Mouse (Mus musculus): ENCODE measurements around the gene L3mbtl3.

The L3mbtl3 gene

GRCm38 (mm10) chr10:26375790-26376545, at the start of gene L3mbtl3:
Gene L3mbtl3, minus strand, starts transcription at chr10:26375971.
- DNase-seq (ENCODE audit: low spot score) = peak; percentile 75

- DNase-seq (ENCODE audit: low spot score) = no peak
Observed at GRCm38 (mm10) chr10:26421168-26421567, 45.4 kb upstream of the L3mbtl3 start.

DNA sequence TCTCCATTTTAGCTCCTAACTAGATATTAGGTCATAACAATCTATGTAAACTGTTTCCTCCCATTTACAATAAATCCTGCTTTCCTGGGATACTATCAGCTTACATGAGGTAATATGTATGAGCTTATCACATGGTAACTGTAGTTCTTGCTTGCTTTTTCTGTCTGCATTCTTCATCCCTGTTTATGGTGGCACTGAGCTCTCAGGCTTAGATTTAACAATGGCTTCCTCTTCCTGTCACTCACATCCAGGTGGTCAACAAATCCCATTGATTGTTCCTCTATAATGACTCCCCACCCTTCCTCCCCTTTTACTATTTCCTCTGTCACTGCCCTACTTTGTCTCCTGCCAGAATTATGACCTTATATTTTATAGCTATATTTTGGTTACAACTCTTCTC, 12.9 kb upstream of the L3mbtl3 start:
- DNase-seq (ENCODE audit: low spot score) = no peak

DNA sequence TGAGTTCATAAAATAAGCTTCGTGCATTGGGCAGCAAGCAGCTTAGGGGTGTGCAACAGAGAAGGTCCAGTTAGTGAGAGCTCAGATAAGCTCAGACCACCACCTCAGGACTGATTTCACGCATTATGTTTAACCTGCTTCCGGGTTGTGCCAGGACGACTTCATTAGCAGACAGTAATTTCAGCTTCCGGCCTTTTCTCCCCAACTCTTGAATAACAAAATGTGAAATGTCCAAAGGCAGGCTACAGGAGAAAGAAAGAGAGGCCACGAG, 1.5 kb upstream of the L3mbtl3 start:
- no peak for DNase-seq (ENCODE audit: low spot score)

- no peak for DNase-seq (ENCODE audit: low spot score)
Observed at GRCm38 (mm10) chr10:26376546-26377331, 968 bp upstream of the L3mbtl3 start.

DNA sequence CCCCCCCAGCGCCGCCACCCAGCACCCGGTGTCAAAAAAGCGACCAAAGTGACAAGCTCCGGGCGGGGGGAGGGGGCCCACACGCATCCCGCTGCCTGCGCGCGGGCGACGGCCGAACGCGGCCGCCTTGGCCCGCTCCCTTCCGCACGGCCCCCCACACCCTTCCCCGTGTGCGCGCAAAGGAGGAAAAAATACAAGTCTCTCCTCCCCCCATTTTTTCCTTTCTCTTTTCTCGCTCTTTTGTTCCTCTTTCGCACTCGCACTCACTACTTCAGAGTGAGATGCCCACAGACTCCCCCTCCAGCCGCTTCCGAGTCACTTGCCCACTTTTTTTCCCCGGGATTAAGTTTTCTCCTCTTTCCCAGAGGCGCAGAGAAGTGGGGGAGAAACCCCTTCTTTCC, 420 bp downstream of the L3mbtl3 start:
- DNase-seq (ENCODE audit: low spot score) = no peak

GRCm38 (mm10) chr10:26374436-26375311, 1.1 kb downstream of the L3mbtl3 start:
- peak; percentile 41 for DNase-seq (ENCODE audit: low spot score)

- peak; percentile 42 for DNase-seq (ENCODE audit: low spot score)
Observed at GRCm38 (mm10) chr10:26373951-26374435, 1.8 kb downstream of the L3mbtl3 start.

DNA sequence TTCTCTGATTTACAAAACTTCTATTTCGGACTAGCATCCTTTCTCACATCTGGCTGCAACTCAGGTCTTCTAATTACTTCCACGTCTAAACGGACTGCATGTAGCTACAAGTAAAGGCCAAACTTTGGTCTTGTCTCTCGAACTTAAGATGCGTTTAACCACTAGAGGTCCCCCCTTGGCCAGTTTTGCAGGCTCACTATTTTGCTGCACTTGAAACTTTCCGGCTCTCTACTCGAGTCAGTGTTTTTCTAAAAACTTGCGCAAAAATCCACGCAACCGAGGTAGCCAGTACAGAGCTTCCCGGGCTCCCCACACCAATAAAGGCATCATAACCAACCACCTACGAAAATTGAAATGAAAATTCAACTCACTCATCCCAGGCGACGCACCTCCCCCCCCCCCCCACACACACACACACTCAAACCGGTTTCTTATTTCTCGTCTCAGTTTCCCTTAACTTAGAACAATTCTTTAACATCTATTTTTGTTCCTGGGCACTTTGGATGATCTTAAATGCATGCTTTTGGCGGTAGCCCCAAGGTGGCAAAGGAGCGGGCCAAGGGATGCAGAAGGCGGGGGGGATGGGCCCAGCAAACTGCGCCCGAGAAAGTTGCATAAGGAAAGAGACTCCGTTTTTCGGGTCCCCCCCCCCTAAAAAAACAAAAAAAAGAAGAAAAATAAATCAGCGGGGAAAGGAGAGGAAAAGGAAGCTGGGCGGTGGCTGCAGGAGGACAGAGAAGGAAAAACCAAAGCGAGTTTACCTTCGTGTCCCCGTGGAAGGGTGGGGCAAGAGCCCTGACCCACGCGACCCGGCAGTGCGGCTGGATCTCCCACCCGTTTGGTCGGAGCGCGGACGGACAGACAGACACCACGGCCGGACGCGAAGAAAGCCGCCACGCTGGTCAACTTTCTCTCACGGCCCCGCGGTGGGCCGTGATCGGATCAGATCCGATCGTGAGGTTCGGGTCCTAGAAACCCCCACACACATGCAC, 2.5 kb downstream of the L3mbtl3 start:
- DNase-seq (ENCODE audit: low spot score) = peak; percentile 48

DNA sequence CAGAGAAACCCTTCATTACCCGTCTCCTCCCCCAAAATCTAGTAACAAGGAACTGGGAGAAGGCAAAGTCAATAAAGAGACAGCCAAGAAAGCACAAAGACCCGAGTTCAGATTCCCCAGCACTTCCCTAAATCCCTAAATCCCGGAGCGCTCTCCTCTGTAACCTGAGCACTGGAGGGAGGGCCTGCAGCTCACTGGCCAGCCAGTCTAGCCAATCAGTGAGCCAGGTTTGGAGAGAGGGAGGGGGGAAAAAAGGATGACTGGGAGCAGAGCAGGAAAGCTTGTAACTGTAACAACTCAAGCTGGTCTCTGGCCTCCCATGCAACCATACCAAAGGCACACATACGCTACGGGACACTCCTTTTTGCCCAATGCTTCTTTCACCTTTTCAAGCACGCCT, 4.4 kb downstream of the L3mbtl3 start:
- DNase-seq (ENCODE audit: low spot score) = no peak

- DNase-seq (ENCODE audit: low spot score) = no peak
Observed at GRCm38 (mm10) chr10:26364942-26365341, 10.8 kb downstream of the L3mbtl3 start.

DNA sequence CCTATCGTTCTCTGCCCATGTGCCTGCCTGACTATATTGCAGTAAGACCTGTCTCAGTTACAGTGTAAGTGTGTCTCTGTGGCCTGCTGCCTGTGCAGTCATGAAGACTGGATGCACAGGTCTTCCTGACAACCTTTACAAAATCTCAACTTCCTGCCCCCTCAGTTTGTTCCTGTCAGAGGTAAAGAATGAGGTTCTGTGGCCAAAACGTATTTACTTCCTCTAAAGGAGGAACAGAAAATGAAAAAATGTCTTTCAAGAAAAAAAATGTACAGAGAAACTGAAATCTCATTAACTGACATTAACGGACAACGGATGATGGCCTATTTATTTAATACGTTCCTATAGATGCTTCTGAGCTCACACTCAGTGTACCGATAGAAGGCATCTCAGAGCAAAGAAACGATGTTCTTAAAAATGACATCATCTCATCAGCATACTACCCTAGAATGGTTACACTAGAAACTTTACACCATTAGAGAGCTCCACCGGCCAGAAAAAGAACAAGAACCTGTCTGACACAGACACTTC, 11.4 kb downstream of the L3mbtl3 start:
- DNase-seq (ENCODE audit: low spot score) = no peak

DNA sequence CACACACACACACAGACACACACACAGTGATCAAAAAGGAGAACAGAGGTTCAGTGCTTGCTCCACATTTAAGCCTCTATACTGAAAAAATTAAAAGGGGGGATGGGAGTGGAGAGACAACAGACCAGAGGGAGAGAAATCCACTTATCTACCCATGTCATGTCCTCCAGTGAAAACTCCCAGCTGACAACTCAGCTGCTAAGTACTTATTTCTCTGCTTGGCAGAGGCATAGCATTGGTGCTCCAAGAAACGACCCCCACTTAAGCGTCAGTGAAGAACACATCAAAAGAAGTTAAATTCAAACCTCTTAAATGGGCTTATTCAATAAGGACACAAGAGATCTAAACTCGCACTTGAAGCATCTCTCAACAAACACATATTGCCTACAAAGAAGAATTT, 12.2 kb downstream of the L3mbtl3 start:
- DNase-seq (ENCODE audit: low spot score) = no peak

DNA sequence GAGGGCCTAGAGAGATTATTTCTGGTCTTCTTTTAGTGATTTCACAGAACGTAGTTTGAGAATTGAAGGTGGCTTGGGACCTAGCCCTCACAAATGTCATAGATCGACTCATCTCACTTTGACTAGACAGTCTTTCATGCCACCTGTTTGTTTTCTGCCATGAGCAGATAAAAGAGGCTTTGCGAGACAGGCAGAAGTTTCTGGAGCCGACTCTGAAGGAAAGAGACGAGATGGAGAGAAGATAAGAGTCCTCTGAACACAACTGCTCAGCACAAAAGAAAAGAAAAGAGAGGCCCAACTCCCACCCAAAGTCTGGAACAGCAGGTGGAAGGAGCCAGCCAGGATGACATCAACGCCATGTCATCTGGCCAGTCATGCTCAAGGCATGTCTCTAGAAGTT, 17.0 kb downstream of the L3mbtl3 start:
- DNase-seq (ENCODE audit: low spot score) = no peak

DNA sequence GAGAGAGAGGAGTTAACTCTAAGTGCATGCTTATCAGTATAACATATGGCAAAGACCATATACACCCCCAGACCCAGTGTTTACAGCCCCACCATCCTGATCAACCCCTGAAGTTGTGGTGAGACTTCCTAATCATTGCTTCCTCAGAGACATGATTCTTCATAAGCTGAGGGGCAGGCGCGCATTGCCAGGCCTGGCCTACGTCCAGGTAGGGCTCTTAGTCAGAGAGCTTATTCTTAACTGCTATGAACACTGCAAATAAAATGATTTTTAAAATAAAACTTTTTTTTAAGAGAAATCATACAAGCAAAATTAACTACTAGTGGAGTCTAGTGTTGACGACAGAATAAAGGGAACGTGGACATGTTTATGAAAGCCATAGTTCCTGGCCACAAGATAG, 17.5 kb downstream of the L3mbtl3 start:
- DNase-seq (ENCODE audit: low spot score) = no peak

DNA sequence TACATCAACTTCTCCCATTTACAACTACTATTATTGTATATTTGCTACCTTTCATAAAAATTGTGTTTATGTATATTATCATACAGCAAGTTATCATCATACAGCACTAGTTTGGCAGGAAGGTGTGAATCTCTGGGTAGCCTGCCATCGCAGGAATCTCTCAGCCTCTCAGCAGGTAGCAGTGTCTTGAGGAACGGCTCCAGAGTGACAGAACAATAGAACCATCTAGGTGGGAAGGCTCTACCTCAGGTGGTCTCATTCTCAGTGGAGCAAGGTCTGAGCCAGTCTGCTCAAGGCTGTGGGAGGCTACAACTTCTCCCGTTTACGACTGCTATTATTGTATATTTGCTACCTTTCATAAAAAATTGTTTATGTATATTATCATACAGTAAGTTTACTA, 22.0 kb downstream of the L3mbtl3 start:
- no peak for DNase-seq (ENCODE audit: low spot score)

DNA sequence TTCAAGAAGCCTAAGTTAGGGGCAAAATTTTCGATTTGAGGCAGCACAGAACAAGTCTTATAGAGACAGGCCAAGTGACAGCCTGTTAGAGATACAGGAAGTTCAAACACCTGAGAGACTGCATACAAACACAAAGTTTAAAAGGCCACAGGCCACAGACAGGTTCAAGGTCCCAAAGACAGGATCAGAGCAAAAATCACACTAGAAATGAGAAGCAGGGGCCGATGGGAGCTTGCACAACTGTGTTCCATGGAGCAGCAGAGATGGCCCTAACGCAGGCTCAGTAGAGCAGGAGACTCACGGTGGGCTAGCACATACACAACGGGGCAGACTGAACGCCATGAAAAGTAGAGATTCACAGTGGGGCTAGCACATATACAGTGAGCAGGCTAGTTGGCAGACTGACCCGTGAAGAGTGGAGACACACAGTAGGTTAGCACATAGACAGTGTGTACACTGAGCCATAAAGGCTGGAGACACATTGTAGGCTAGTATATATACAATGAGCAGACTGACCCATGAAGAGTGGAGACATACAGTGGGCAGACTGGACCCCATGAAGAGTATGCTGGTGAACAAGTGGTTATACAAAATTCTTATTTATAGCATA, 24.5 kb downstream of the L3mbtl3 start:
- no peak for DNase-seq (ENCODE audit: low spot score)

GRCm38 (mm10) chr10:26350153-26350552, 25.6 kb downstream of the L3mbtl3 start:
- no peak for DNase-seq (ENCODE audit: low spot score)

- no peak for DNase-seq (ENCODE audit: low spot score)
Observed at GRCm38 (mm10) chr10:26347614-26348013, 28.2 kb downstream of the L3mbtl3 start.

GRCm38 (mm10) chr10:26345879-26346278, 29.9 kb downstream of the L3mbtl3 start:
- no peak for DNase-seq (ENCODE audit: low spot score)
